Mouse (Mus musculus) liver, adult 2 months (tissue): ENCODE measurements at regions not wholly inside any gene's neighbourhood (a gene's known extent, or its start where the extent isn't known, plus 50 kb on each side); places are given as distances from the start of the nearest gene placed in this dataset.

Experiments used
- DNase-seq: peaks from one replicate; pipeline ENCODE4 v3.0.0-alpha.2; 2011; ENCODE audit warnings: low read depth, low spot score; ENCODE audit errors: extremely low read depth
- H3K27ac ChIP-seq: fragments of 200-500 bp; replicated peaks from 2 replicates; pipeline ENCODE4 v1.5.1; 2012; ENCODE audit warnings: low read depth, mild to moderate bottlenecking, control low read depth, inconsistent platforms, low read length; ENCODE audit not compliant: insufficient read depth
- H3K27me3 ChIP-seq: fragments of 200-500 bp; 2 replicates; pipeline ENCODE4 v1.6.1; 2012; ENCODE audit warnings: mild to moderate bottlenecking, moderate library complexity, low read length, inconsistent platforms; ENCODE audit not compliant: control insufficient read depth, insufficient read depth
- H3K36me3 ChIP-seq: fragments of 200-500 bp; 2 replicates; pipeline ENCODE4 v1.6.1; 2012; ENCODE audit warnings: low read length, inconsistent platforms; ENCODE audit not compliant: control insufficient read depth, insufficient read depth
- H3K4me1 ChIP-seq: fragments of 200-500 bp; 2 replicates; pipeline ENCODE4 v1.6.1; 2011; ENCODE audit warnings: low read length; ENCODE audit not compliant: control insufficient read depth, insufficient read depth
- H3K4me3 ChIP-seq: fragments of 200-500 bp; 2 replicates; pipeline ENCODE4 v1.5.1; 2011; ENCODE audit warnings: low read depth, mild to moderate bottlenecking, control low read depth, low read length, moderate library complexity; ENCODE audit not compliant: insufficient read depth
- H3K79me2 ChIP-seq: fragments of 200-500 bp; 2 replicates; pipeline ENCODE4 v1.6.1; 2012; ENCODE audit warnings: inconsistent platforms, mild to moderate bottlenecking, low read length, moderate library complexity; ENCODE audit not compliant: control insufficient read depth, insufficient read depth
- H3K9ac ChIP-seq: fragments of 200-500 bp; 2 replicates; pipeline ENCODE4 v1.6.1; 2012; ENCODE audit warnings: low read depth, mild to moderate bottlenecking, control low read depth, inconsistent platforms, low read length
- CTCF ChIP-seq: fragments of 200-500 bp; IDR thresholded peaks from 2 replicates; pipeline ENCODE4 v1.5.1; 2011; ENCODE audit warnings: low read depth, low read length, control low read depth
- POLR2A ChIP-seq: fragments of 200-500 bp; IDR thresholded peaks from 2 replicates; pipeline ENCODE4 v1.6.1; 2011; ENCODE audit warnings: low read length, control low read depth; ENCODE audit not compliant: insufficient read depth; ENCODE audit errors: extremely low read depth
- WGBS: fragments of 180-500 bp; shearing (Covaris S2); methylation state at CpG from one replicate; pipeline ENCODE4 v1.1.7; 2018; 5-methylcytosine and 5-hydroxymethylcytosine counted together

DNA sequence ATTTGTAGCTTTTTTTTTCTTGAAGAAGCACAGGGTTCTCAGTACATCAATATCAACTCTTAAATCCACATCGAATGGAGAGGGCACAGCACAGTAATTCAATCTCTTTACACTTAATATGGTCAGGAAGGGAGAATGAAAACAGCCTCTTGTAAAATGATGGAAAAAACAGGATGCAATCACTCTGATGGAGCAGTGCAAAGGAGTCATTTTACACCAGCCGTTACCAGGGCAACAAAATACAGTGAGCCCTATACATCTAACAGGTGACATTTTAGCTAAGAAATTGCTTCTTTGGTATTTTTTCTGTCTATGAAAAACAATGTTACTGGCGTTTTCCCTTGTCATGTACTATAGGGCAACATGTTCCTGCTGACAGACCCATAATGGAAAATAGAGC lies 459.9 kb upstream of the Tle4 start:
- TF ChIP-seq CTCF (no peak), POLR2A (no peak)
- H3K9ac ChIP-seq: no peak overlapping the region
- H3K36me3 ChIP-seq: no peaks in the 10 kb centered on the region
- H3K27me3 ChIP-seq: no peaks in the 10 kb centered on the region; the same call in 1 of the 2 replicates
- no peak overlapping the region for H3K27ac ChIP-seq
- no peaks in the 10 kb centered on the region for H3K79me2 ChIP-seq
- no peaks in the 10 kb centered on the region for H3K4me1 ChIP-seq
- no peak for DNase-seq
- WGBS: 86% methylated on average over 3 of the region's 3 CpGs
- H3K4me3 ChIP-seq: no peak overlapping the region

DNA sequence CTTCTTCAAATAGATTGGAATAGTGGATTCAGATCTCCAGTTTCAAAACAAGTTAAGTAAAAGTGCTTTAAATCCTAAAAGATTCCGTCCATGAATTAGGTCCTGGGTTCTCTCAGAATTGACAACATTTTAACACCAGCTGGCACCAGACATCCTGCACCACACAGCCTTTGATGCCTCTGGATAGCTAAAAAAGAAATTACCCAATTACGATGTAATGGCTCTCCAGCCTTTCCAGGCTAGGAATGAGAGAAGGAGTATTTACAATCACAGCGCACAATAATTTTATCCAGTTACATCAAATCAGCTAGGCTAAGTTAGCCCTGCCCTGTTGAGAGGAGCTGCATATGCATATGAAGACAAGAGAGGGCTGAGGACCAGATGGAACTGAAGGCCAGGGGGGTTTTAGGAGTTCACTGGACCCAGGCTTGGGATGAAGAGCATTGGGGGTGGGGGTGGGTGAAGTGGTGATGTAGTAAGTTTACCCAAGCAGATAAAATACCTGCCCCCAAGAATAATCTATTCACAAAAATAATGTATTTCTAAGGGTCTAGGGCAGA lies 455.8 kb upstream of the Tle4 start:
- H3K27ac ChIP-seq: no peak overlapping the region
- H3K79me2 ChIP-seq: no peaks in the 10 kb centered on the region
- H3K4me1 ChIP-seq: no peaks in the 10 kb centered on the region
- TF ChIP-seq CTCF (no peak), POLR2A (no peak)
- no peak overlapping the region for H3K4me3 ChIP-seq
- no peak for DNase-seq
- H3K9ac ChIP-seq: no peak overlapping the region
- H3K36me3 ChIP-seq: no peaks in the 10 kb centered on the region
- 75% methylated on average over 3 of the region's 3 CpGs for WGBS
- H3K27me3 ChIP-seq: no peaks in the 10 kb centered on the region; the same call in 1 of the 2 replicates

DNA sequence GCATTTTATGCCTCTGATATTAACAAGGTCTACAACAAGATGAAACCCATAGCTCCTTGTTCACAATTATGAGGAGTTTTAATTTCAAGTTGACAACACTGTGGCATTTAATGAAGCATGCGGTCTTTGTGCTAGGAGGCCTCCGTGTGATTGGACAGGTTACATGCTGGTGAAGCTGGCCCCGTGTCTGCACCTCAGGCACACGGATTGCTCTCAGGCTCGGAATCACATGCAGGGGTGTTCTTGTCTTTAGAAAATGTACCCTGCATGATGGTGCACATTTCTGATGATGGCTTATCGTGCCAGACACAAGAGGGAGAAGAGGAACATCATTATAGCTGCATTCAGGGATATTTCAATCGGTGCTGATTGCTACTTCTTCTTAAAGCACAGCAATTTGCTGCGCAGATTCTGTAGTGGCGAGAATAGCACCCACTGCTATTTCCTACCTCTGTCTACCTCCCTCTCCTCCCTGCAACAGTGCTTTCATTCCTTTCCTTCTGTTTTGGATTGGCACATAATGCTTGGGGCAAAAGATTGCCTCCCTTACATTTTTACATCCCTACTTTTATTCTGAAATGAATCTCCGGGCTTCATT lies 454.9 kb upstream of the Tle4 start:
- Histone ChIP-seq H3K4me1 (no peaks in the 10 kb centered on the region), H3K9ac (no peak overlapping the region), H3K79me2 (no peaks in the 10 kb centered on the region), H3K27ac (no peak overlapping the region), H3K36me3 (no peaks in the 10 kb centered on the region), H3K27me3 (no peaks in the 10 kb centered on the region; the same call in 1 of the 2 replicates), H3K4me3 (no peak overlapping the region)
- WGBS: 85% methylated on average over 10 of the region's 10 CpGs
- no peak for DNase-seq
- no peak for TF ChIP-seq POLR2A

DNA sequence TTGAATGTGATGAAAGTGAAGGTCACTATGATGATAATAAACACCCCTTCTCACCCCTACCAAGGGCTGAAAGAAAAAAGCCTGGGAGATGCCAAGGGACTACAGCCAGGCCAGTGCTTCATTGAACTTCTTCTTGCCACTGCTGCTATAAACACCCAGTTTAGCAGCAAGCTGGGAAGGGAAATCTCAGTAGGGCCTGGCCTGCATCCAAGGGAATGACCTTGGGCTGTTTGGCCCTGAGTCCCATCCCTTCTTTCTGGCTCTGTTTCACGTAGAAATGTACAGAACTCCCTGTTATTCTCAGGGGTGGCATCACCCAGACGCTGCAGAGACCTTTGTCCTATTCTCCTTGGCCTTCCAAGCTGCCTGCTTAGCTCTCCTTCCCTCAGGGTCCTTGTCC lies 450.0 kb upstream of the Tle4 start:
- WGBS: 47% methylated on average over 2 of the region's 2 CpGs
- Histone ChIP-seq H3K9ac (no peak overlapping the region), H3K36me3 (no peaks in the 10 kb centered on the region), H3K4me3 (no peak overlapping the region), H3K79me2 (no peaks in the 10 kb centered on the region), H3K27ac (no peak overlapping the region), H3K27me3 (peaks cover 4% of the 10 kb centered on the region; the same call in 1 of the 2 replicates), H3K4me1 (no peaks in the 10 kb centered on the region)
- DNase-seq: no peak
- TF ChIP-seq CTCF: no peak
- TF ChIP-seq POLR2A: no peak

DNA sequence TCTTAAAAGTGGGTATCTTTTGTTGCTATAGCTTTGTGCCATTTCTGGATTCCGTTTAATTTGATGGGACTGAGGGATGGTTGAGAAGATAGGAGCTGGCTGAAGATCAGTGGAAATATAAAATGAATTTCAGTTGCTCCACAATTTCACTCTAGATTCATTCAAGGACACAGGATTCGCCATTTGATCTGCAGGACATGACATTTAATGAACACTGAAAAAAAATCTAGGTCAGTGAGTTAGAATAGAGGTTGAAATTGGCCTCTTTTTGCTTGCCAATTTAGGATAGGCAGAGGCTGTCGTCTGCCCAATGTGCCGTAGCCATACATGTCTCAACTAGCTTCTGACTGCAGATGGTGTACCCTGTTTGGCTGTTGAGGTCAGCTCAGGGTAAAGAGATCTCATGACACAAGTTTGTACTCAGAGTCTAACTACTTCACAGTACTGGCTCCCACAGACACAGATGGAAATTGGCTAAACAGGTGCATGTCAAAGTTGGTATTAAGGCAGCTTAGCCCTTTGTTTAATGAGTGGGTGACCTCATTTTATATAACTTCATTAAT lies 449.5 kb upstream of the Tle4 start:
- Histone ChIP-seq H3K9ac (no peak overlapping the region), H3K36me3 (no peaks in the 10 kb centered on the region), H3K27me3 (peaks cover 4% of the 10 kb centered on the region; the same call in 1 of the 2 replicates), H3K4me3 (no peak overlapping the region), H3K79me2 (no peaks in the 10 kb centered on the region), H3K4me1 (no peaks in the 10 kb centered on the region), H3K27ac (no peak overlapping the region)
- DNase-seq: no peak
- no peak for TF ChIP-seq CTCF
- no peak for TF ChIP-seq POLR2A
- 81% methylated on average over 4 of the region's 4 CpGs for WGBS

DNA sequence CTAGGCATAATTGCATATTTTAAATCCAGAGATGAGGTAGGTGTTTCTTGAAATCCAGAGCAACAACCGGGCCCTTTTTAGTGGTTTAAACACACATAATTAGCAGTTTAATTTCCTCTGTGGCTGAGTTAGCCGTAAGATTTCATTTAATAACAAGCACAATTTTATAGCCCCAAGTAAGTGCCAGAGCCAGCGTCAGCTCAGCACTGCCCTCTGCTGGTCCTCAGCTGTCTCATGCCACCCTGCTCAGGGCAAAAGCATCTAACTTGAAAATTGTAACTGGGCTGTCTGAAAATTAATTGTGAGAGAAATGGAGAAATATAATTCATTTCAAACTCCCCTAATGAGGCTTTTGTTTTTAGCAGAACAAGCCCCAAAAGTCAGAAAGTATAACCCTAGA lies 437.7 kb upstream of the Tle4 start:
- no peak overlapping the region for H3K9ac ChIP-seq
- H3K79me2 ChIP-seq: no peaks in the 10 kb centered on the region
- no peak overlapping the region for H3K27ac ChIP-seq
- no peaks in the 10 kb centered on the region for H3K4me1 ChIP-seq
- WGBS: 19% methylated on average over 3 of the region's 3 CpGs
- no peaks in the 10 kb centered on the region for H3K36me3 ChIP-seq
- peak; percentile 98 for TF ChIP-seq CTCF
- TF ChIP-seq POLR2A: no peak
- H3K4me3 ChIP-seq: no peak overlapping the region
- no peaks in the 10 kb centered on the region for H3K27me3 ChIP-seq
- peak; percentile 35 for DNase-seq
